ENCODE assay signal across 17 mouse cellular contexts in the genomic region with DNA sequence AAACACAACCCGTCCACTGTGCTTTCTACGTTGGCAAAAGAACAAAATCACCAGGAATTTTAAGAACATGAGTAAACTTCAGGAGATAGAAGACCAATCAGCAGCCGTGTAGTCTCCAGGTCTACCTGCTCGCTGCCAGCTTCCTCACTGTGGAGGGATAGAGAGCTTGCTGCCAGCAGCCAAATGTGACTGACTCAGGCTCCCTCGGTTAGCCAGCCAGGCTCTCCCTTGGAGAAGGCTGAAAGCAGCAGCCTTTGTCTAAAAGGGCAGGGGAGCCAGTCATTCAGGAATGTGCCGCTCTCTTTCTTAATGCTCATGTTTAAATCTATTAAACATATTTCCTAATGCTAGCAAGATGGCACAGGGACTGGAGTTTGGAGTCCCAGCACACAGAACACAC. TPM values are rescaled to one million over a fixed set of nuclear protein-coding genes. Genes with fewer than 3 reads are reported as not detected.
"Had no signal": no experiment of that assay in that cellular context is flagged by ENCODE, and none has a peak within 500 bp of the region (broad histone marks: within the 10 kb centered on the region; RNA-seq: fewer than 3 reads in every experiment).

No protein-coding gene starts in this region.

RNA-seq across cellular contexts. Expression of a gene that starts 20.1 kb away (rescaled TPM):
- polyA plus RNA-seq: hindbrain, embryonic 14.5 days; hindbrain, embryonic 16.5 days; kidney, embryonic 14.5 days had no signal

RNA-seq across cellular contexts. Expression of a gene that starts 34.7 kb away (rescaled TPM):
- polyA plus RNA-seq: heart, embryonic 10.5 days; heart, embryonic 12.5 days; heart, embryonic 14.5 days; hindbrain, embryonic 10.5 days; hindbrain, embryonic 12.5 days; hindbrain, embryonic 14.5 days; hindbrain, embryonic 16.5 days; kidney, embryonic 14.5 days; kidney, embryonic 16.5 days; limb, embryonic 10.5 days; limb, embryonic 12.5 days; limb, embryonic 14.5 days; liver, embryonic 11.5 days; liver, embryonic 13.5 days had no signal

RNA-seq across cellular contexts. Expression of a gene that starts 42.7 kb away (rescaled TPM):
- polyA plus RNA-seq: heart, embryonic 10.5 days; heart, embryonic 12.5 days; heart, embryonic 14.5 days; hindbrain, embryonic 10.5 days; hindbrain, embryonic 12.5 days; hindbrain, embryonic 14.5 days; hindbrain, embryonic 16.5 days; inflammation-experienced regulatory T-cells, adult 6 months; intestine, embryonic 15.5 days; intestine, postnatal 0 days; kidney, embryonic 14.5 days; kidney, embryonic 16.5 days; limb, embryonic 10.5 days; limb, embryonic 12.5 days; liver, embryonic 11.5 days; liver, embryonic 13.5 days had no signal
